Mouse (Mus musculus): ENCODE results near the gene Rnf114.

DNA sequence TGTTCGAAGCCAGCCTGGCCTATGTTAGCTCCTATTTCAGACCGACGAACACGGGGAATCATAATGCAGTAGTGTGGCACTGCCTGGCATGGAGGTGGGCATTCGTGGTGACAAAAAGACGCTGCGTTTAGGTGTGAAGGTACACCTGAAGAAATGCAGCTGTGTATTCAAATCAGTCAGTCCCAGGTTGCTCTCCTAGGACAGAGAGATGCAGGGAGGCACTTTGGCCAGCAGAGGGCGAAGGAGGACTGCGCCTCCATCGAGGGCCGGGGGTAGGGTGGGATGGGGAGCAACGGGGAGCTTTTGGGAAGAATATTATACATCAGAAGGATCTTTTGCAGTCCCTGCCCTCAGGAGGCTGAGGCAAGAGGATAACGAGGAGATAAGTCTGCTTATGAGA, 39.7 kb downstream of the Rnf114 start:
- TF ChIP-seq POLR2A (IDR thresholded peaks at IDR 0.05; ENCODE audit: borderline replicate concordance, control insufficient read depth, low read depth, low read length) (no peak), CTCF (IDR thresholded peaks at IDR 0.05; ENCODE audit: control insufficient read depth, insufficient read depth, low read length) (peak; percentile 83)
